Mouse (Mus musculus): ENCODE data around the gene Rhbg. TPM values are rescaled to one million over a fixed set of nuclear protein-coding genes. Genes with fewer than 3 reads are reported as not detected.

Rhbg gene
- polyA plus RNA-seq, 1 experiment from 2014 or later: 19.4 TPM

DNA sequence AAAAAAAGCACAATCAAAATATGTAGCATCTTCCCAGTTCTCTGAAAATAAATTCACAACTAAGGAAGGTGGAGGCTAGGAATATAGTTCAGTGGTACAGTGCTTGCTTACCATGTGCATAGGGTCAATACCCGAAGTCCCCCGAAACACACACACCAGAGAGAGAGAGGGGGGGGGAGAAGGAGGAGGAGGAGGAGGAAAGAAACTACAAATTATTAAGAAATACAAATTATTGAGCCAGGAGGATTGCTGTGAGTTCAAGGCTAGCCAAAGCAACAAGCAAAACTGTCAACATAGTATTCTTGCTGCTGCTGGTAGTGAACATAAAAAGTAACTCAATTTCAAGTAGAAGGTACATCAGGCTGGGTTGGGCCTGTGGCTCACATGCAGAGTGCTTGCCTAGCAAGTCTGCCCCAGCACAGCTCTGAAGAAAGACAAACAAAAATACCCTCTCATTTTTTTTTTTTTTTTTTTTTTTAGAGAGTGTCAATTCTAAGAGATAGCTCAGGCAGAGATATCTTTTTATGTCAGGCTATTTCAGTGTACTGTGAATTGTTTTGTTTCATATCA is 54.9 kb downstream of the Rhbg start:
- 38% methylated on average over 2 of the region's 2 CpGs for WGBS
- Histone ChIP-seq H3K27ac (replicated peaks) (no peak overlapping the region), H3K9ac (ENCODE audit: low read length) (no peak overlapping the region), H3K4me3 (ENCODE audit: low read depth, low read length) (no peak overlapping the region), H3K27me3 (ENCODE audit: control insufficient read depth, insufficient read depth, low read length) (peaks cover 27% of the 10 kb centered on the region), H3K36me3 (ENCODE audit: control insufficient read depth, insufficient read depth, low read length) (no peaks in the 10 kb centered on the region), H3K4me1 (replicated peaks; ENCODE audit: control insufficient read depth, insufficient read depth) (no peaks in the 10 kb centered on the region), H3K4me2 (replicated peaks; ENCODE audit: low read depth) (no peak overlapping the region), H3K9me3 (ENCODE audit: control insufficient read depth, low read length) (no peaks in the 10 kb centered on the region)
- TF ChIP-seq CTCF (IDR thresholded peaks at IDR 0.05; ENCODE audit: low read depth): no peak
- TF ChIP-seq EP300 (optimal IDR thresholded peaks at IDR 0.05): no peak
- ATAC-seq (ENCODE audit: low FRiP score, low TSS enrichment) (no peak), DNase-seq (ENCODE audit: low spot score) (no peak)

DNA sequence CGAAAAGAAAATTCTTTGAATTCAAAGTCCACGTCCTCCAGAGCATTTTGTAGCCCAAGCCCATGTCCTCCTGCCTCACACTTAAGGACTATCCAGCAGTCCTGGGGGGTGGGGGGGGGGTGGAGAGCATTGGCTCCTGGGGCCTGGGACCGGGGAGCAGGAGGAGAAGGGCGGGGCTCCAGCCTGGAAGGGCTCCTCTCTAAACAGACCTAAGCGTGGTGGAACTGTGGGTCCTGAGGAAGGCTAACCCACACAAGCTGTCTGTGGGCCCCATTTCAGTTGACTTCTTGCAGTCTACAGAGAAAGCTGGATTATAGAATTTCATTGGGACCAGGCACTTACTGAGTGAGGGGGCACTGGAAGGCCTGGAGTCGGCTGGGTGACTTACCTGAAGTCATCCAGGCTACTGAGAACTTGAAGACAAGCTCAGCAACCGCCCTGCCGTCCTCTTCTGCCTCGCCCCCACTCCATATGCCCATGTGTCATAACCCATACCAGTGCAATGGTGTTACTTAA is 55.9 kb downstream of the Rhbg start:
- Histone ChIP-seq H3K27me3 (ENCODE audit: control insufficient read depth, insufficient read depth, low read length) (peaks cover 21% of the 10 kb centered on the region; the same call in 1 of the 2 replicates), H3K36me3 (ENCODE audit: control insufficient read depth, insufficient read depth, low read length) (no peaks in the 10 kb centered on the region), H3K4me2 (replicated peaks; ENCODE audit: low read depth) (no peak overlapping the region), H3K4me1 (replicated peaks; ENCODE audit: control insufficient read depth, insufficient read depth) (no peaks in the 10 kb centered on the region), H3K4me3 (ENCODE audit: low read depth, low read length) (no peak overlapping the region), H3K9me3 (ENCODE audit: control insufficient read depth, low read length) (no peaks in the 10 kb centered on the region), H3K27ac (replicated peaks) (no peak overlapping the region), H3K9ac (ENCODE audit: low read length) (no peak overlapping the region)
- ATAC-seq (ENCODE audit: low FRiP score, low TSS enrichment) (no peak), DNase-seq (ENCODE audit: low spot score) (no peak)
- WGBS: 13% methylated on average over 9 of the region's 9 CpGs
- TF ChIP-seq EP300 (optimal IDR thresholded peaks at IDR 0.05): no peak
- no peak for TF ChIP-seq CTCF (IDR thresholded peaks at IDR 0.05; ENCODE audit: low read depth)

DNA sequence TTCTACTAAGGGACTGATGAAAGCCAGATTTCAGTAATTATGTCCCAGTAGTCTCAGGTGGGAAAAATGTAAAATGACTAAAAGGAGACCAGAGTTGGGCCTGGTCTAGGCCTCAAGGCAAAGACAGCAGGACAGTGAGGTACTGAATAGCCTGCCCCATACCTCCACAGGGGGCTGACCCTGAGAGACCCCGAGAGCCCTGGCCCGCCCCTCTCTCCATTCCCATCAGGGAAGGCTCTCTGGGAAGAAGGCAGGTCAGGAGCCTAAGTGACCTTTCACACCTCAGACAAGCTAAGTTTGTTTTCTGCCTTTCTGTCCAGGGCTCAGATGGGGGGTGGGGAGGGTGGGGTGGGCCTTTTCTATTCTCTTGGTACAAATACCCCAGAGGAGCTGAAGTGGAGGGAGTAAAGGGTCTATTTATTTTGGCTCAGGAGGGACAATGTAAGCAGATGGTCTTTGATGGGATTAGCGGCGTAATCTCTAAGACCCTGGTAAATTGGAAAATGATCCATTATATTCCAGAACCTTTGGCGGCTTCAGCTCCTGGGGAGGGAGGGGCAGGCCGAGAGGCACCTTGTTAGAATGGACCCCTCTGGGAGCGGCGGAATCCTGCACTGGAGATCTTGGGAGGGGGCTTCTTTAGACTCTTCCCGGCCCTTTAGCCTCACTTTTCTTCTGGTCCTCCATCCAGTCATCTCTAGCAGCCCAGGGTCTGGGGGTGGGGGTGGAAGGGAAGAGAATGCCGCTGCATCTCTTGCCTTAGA is 56.6 kb downstream of the Rhbg start:
- Histone ChIP-seq H3K9me3 (ENCODE audit: control insufficient read depth, low read length) (no peaks in the 10 kb centered on the region), H3K36me3 (ENCODE audit: control insufficient read depth, insufficient read depth, low read length) (no peaks in the 10 kb centered on the region), H3K27me3 (ENCODE audit: control insufficient read depth, insufficient read depth, low read length) (peaks cover 19% of the 10 kb centered on the region; the same call in 1 of the 2 replicates), H3K4me1 (replicated peaks; ENCODE audit: control insufficient read depth, insufficient read depth) (no peaks in the 10 kb centered on the region), H3K4me3 (ENCODE audit: low read depth, low read length) (no peak overlapping the region), H3K27ac (replicated peaks) (no peak overlapping the region), H3K4me2 (replicated peaks; ENCODE audit: low read depth) (no peak overlapping the region), H3K9ac (ENCODE audit: low read length) (no peak overlapping the region)
- ATAC-seq (ENCODE audit: low FRiP score, low TSS enrichment) (no peak), DNase-seq (ENCODE audit: low spot score) (no peak)
- TF ChIP-seq CTCF (IDR thresholded peaks at IDR 0.05; ENCODE audit: low read depth): no peak
- TF ChIP-seq EP300 (optimal IDR thresholded peaks at IDR 0.05): no peak
- WGBS: 16% methylated on average over 10 of the region's 10 CpGs

Small RNAs within 50 kb of the gene (microRNA-seq; reads per million reads assigned to microRNA genes)
- not detected for gene Gm25641
- not detected for gene Mir3093
- not detected for gene Mir9-1

Other genes with a start within 250 kb of the Rhbg start
- gene Hapln2, start 227.1 kb downstream of the Rhbg start, polyA plus RNA-seq (2015; fragmentation: Nextera tagmentation; extraction: Ambion mirVana): not detected in 2 replicates
- gene Gpatch4, start 211.6 kb downstream of the Rhbg start, polyA plus RNA-seq (2015; fragmentation: Nextera tagmentation; extraction: Ambion mirVana): 17.4 and 19.2 TPM in 2 replicates
- 134 and 142 TPM in 2 replicates for gene Naxe, start 196.2 kb downstream of the Rhbg start, polyA plus RNA-seq (2015; fragmentation: Nextera tagmentation; extraction: Ambion mirVana)
- not detected in 2 replicates for gene Ttc24, start 176.4 kb downstream of the Rhbg start, polyA plus RNA-seq (2015; fragmentation: Nextera tagmentation; extraction: Ambion mirVana)
- 3.8 and 4.5 TPM in 2 replicates for gene Iqgap3, start 172.7 kb downstream of the Rhbg start, polyA plus RNA-seq (2015; fragmentation: Nextera tagmentation; extraction: Ambion mirVana)
- 10.6 and 13.0 TPM in 2 replicates for gene Mef2d, start 112.3 kb downstream of the Rhbg start, polyA plus RNA-seq (2015; fragmentation: Nextera tagmentation; extraction: Ambion mirVana)
- 0.36 and 2.0 TPM in 2 replicates for gene Gm38392, start 32.5 kb upstream of the Rhbg start, polyA plus RNA-seq (2015; fragmentation: Nextera tagmentation; extraction: Ambion mirVana)
- gene Tsacc, start 42.3 kb upstream of the Rhbg start, polyA plus RNA-seq (2015; fragmentation: Nextera tagmentation; extraction: Ambion mirVana): 9.1 and 9.3 TPM in 2 replicates
- 230 and 233 TPM in 2 replicates for gene Cct3, start 42.4 kb upstream of the Rhbg start, polyA plus RNA-seq (2015; fragmentation: Nextera tagmentation; extraction: Ambion mirVana)
- 161 and 166 TPM in 2 replicates for gene Glmp, start 70.3 kb upstream of the Rhbg start, polyA plus RNA-seq (2015; fragmentation: Nextera tagmentation; extraction: Ambion mirVana)
- 51.9 and 54.1 TPM in 2 replicates for gene Tmem79, start 81.4 kb upstream of the Rhbg start, polyA plus RNA-seq (2015; fragmentation: Nextera tagmentation; extraction: Ambion mirVana)
- 15.9 and 19.0 TPM in 2 replicates for gene Smg5, start 81.6 kb upstream of the Rhbg start, polyA plus RNA-seq (2015; fragmentation: Nextera tagmentation; extraction: Ambion mirVana)
- gene Paqr6, start 109.9 kb upstream of the Rhbg start, polyA plus RNA-seq (2015; fragmentation: Nextera tagmentation; extraction: Ambion mirVana): 12.3 and 16.2 TPM in 2 replicates
- gene Bglap3, start 118.0 kb upstream of the Rhbg start, polyA plus RNA-seq (2015; fragmentation: Nextera tagmentation; extraction: Ambion mirVana): 199 and 225 TPM in 2 replicates
- gene Bglap2, start 124.0 kb upstream of the Rhbg start, polyA plus RNA-seq (2015; fragmentation: Nextera tagmentation; extraction: Ambion mirVana): 20.1 and 24.9 TPM in 2 replicates
- gene Bglap, start 129.8 kb upstream of the Rhbg start, polyA plus RNA-seq (2015; fragmentation: Nextera tagmentation; extraction: Ambion mirVana): 0.64 TPM in 1 of 2 replicates, not detected in the other
- 55.6 and 58.1 TPM in 2 replicates for gene Pmf1, start 155.6 kb upstream of the Rhbg start, polyA plus RNA-seq (2015; fragmentation: Nextera tagmentation; extraction: Ambion mirVana)
- 9.7 and 9.8 TPM in 2 replicates for gene Slc25a44, start 170.4 kb upstream of the Rhbg start, polyA plus RNA-seq (2015; fragmentation: Nextera tagmentation; extraction: Ambion mirVana)
- 27.9 and 32.7 TPM in 2 replicates for gene Sema4a, start 206.5 kb upstream of the Rhbg start, polyA plus RNA-seq (2015; fragmentation: Nextera tagmentation; extraction: Ambion mirVana)

Measured in stomach, postnatal 0 days (tissue).